Mouse (Mus musculus): ENCODE data around the gene Ppp1r12b.
A peak's percentile ranks its signal among the peaks of the same experiment; 100 is the strongest.
"Not testable (repeated sequence)": the region's sequence is repeated elsewhere in the genome, so short reads cannot be mapped to it uniquely, and the experiment has no call there.

Ppp1r12b gene

GRCm38 (mm10) chr1:134850361-134850760 lies 105.4 kb downstream of the Ppp1r12b start:
- no peak for DNase-seq (ENCODE audit: low spot score)

GRCm38 (mm10) chr1:134847851-134848250 lies 107.9 kb downstream of the Ppp1r12b start:
- no peak for DNase-seq (ENCODE audit: low spot score)

GRCm38 (mm10) chr1:134846295-134846988 lies 109.3 kb downstream of the Ppp1r12b start:
- DNase-seq (ENCODE audit: low spot score): no peak

- no peak for DNase-seq (ENCODE audit: low spot score)
Measured at GRCm38 (mm10) chr1:134843369-134843768, 112.4 kb downstream of the Ppp1r12b start.

GRCm38 (mm10) chr1:134836909-134837480 lies 118.7 kb downstream of the Ppp1r12b start:
- peak; percentile 13 for DNase-seq (ENCODE audit: low spot score)

- DNase-seq (ENCODE audit: low spot score): not testable (repeated sequence)
Measured at GRCm38 (mm10) chr1:134830881-134831280, 124.9 kb downstream of the Ppp1r12b start.

GRCm38 (mm10) chr1:134829635-134830034 lies 126.1 kb downstream of the Ppp1r12b start:
- peak; percentile 55 for DNase-seq (ENCODE audit: low spot score)

- no peak for DNase-seq (ENCODE audit: low spot score)
Measured at GRCm38 (mm10) chr1:134824896-134825295, 130.8 kb downstream of the Ppp1r12b start.

- DNase-seq (ENCODE audit: low spot score): peak; percentile 41
Measured at GRCm38 (mm10) chr1:134823842-134824241, 131.9 kb downstream of the Ppp1r12b start.

GRCm38 (mm10) chr1:134823323-134823722 lies 132.4 kb downstream of the Ppp1r12b start:
- no peak for DNase-seq (ENCODE audit: low spot score)

GRCm38 (mm10) chr1:134820882-134821281 lies 134.9 kb downstream of the Ppp1r12b start:
- DNase-seq (ENCODE audit: low spot score): no peak

GRCm38 (mm10) chr1:134819196-134819595 lies 136.5 kb downstream of the Ppp1r12b start:
- no peak for DNase-seq (ENCODE audit: low spot score)

- no peak for DNase-seq (ENCODE audit: low spot score)
Measured at GRCm38 (mm10) chr1:134818716-134819115, 137.0 kb downstream of the Ppp1r12b start.

- DNase-seq (ENCODE audit: low spot score): no peak
Measured at GRCm38 (mm10) chr1:134817916-134818595, 137.7 kb downstream of the Ppp1r12b start.

- DNase-seq (ENCODE audit: low spot score): no peak
Measured at GRCm38 (mm10) chr1:134817120-134817519, 138.6 kb downstream of the Ppp1r12b start.

- DNase-seq (ENCODE audit: low spot score): no peak
Measured at GRCm38 (mm10) chr1:134816617-134817016, 139.1 kb downstream of the Ppp1r12b start.

GRCm38 (mm10) chr1:134815748-134816147 lies 140.0 kb downstream of the Ppp1r12b start:
- DNase-seq (ENCODE audit: low spot score): no peak

- no peak for DNase-seq (ENCODE audit: low spot score)
Measured at GRCm38 (mm10) chr1:134805471-134805870, 150.3 kb downstream of the Ppp1r12b start.

- no peak for DNase-seq (ENCODE audit: low spot score)
Measured at GRCm38 (mm10) chr1:134804373-134804772, 151.4 kb downstream of the Ppp1r12b start.

GRCm38 (mm10) chr1:134803286-134804117 lies 152.2 kb downstream of the Ppp1r12b start:
- no peak for DNase-seq (ENCODE audit: low spot score)

GRCm38 (mm10) chr1:134801758-134802157 lies 154.0 kb downstream of the Ppp1r12b start:
- DNase-seq (ENCODE audit: low spot score): no peak

- no peak for DNase-seq (ENCODE audit: low spot score)
Measured at GRCm38 (mm10) chr1:134796536-134796935, 159.2 kb downstream of the Ppp1r12b start.

Measured in embryo, embryonic 10.5 days (tissue).